Mouse (Mus musculus): ENCODE measurements around the gene Mrm2.

Mrm2 gene

DNA sequence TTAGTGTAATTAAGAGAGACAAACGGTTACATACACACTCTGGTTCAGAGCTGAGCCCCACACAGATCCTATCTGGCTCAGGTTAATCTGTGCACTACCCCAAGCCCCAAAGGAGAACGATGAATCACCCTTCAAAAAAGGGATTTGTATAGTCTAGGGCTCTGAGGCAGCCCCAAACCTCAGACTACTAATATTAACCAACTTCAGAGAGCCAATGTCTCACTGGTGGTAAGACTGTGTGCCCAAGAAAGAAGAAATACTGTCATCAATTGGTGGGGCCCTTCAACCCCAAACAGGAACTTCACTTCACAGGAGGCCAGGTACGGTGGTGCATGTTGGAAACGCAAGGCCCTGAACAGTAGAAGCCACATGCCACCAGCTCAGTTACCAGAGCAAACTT is 13.5 kb upstream of the Mrm2 start:
- no peak for DNase-seq (ENCODE audit: low spot score)

DNA sequence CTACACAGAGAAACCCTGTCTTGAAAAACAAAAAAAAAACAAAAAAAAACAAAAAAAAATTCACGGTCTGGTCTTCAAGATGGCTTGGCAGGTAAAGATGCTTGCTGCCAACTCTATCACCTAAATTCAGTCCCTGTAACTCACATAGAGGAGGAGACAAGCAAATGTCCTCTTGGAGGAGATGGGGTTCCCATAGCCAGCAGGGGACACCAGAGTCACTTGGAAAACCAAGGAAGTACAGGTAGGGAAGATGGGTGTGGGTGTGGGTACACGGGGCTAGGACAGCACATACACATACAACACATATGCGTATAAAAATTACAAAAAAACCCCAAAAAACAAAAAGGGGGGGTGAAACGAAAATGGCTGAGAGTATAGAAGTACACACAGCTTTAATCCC is 11.2 kb upstream of the Mrm2 start:
- DNase-seq (ENCODE audit: low spot score) = no peak

- DNase-seq (ENCODE audit: low spot score) = no peak
These were observed 8.1 kb upstream of the Mrm2 start for GRCm38 (mm10) chr5:140339836-140340235.

DNA sequence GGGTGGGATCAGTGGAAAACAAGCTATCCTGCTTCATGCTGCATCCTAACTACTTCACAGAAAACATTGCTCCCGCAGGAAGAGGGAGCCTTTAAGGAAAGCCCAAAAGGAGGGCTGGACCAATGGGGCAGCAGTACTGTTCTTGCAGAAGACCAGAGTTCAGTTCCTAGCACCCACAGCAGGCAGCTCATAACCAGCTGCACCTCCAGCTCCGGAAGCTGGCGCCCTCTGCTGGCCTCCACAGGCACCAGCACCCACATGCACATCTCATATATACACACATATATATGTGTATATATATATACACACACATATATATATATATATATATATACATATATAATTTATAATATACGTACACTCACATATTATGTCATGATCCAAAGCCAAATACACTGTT is 7.1 kb upstream of the Mrm2 start:
- DNase-seq (ENCODE audit: low spot score) = no peak

- DNase-seq (ENCODE audit: low spot score) = peak; percentile 61
These were observed 5.0 kb upstream of the Mrm2 start for GRCm38 (mm10) chr5:140336680-140337079.

DNA sequence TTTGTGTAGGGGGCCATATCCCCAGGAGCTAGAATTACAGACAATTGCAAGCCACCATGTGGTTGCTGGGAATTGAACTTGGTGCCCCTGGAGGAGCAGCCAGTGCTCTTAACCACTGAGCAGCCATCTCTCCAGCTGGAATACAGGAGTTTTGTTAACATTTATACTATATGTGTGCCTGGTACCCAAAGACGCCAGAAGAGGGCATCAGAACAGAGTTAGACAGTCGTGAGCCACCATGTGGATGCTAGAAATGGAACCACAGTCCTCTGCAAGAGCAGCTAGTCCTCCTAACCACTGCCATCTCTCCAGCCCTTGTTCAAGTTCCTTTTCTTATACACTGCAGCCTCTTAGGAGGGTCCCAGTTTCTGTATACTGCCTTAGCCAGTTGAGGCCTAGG is 1.9 kb upstream of the Mrm2 start:
- no peak for DNase-seq (ENCODE audit: low spot score)

GRCm38 (mm10) chr5:140332519-140332918 is 821 bp upstream of the Mrm2 start:
- no peak for DNase-seq (ENCODE audit: low spot score)

DNA sequence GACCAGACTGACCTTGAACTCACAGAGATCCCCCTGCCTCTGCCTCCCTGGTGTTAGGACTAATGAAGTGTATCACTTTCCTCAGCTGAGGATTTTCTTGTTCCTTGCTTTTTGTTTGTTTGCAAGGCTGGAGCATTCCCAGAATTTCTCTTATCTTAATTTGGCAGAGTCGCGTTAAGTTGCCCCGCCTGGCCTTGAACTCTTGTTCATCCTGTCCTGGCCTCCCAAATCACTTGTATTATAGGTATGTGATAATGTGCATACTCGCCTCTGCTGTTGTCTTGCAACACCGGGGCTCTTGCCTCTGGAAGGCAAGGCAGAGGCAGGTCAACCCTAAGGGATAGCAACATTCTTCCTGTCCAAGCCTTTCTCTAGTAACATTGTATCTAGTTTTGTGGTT is 7.6 kb downstream of the Mrm2 start:
- no peak for DNase-seq (ENCODE audit: low spot score)

GRCm38 (mm10) chr5:140321756-140322575 is 9.7 kb downstream of the Mrm2 start:
- no peak for DNase-seq (ENCODE audit: low spot score)

DNA sequence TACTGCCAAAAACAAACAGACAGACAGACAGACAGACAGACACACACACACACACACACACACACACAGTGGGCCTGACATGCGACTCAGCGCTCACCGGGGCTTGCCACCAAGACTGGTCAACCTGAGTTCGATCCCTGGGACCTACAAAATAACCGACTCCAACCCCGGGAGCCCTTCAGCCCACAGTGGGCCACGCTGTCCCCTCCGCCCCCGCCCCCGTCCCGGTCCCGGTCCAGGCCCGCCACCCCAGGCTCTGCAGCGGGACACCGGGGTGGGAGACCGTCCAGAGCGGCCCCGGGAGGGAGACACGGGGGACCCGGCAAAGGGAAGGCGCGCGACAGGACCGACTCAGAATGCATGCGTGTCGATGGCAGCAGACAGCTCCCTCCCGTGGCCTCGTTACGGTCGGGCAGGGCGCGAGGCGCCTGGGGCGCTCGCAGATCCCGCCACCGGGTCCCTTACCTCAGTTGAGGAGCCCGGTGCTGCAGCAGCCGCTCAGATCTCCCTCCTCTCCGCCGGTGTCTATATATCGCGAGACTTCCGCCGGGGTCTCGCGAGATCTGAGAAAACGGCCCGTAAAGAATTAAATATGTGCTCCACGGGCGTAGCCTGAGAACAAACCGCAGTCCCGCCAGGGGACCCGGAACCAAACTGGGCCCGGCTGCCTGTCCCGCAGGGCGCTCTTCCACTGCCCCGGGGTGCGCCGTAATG is 10.5 kb downstream of the Mrm2 start, which contains the start of the genes Mad1l1 and Nudt1:
Gene Mad1l1, minus strand, starts transcription at position 511 of the 714 bp plus-strand sequence.
Gene Nudt1, plus strand, starts transcription at position 615 of the 714 bp plus-strand sequence.
- DNase-seq (ENCODE audit: low spot score) = peak; percentile 91

DNA sequence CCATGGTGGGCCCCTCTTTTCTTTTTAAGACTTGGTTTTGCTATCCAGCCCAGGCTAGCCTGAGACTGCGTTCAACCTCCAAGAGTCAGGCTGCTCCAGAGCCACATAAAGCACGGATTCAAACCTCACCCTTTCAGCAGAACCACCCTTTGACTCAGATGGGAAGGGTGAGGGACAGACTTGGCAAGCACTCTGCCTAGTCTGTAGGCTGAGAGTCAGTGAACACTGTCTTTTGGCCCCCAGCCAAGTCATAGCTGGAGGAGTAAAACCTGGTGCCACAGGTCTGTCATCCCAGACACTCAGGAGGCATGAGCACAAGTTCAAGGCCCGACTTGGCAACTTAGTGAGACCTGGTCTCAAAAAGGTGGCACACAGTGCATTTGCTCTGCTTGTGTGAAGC is 15.0 kb downstream of the Mrm2 start:
- DNase-seq (ENCODE audit: low spot score) = peak; percentile 64

GRCm38 (mm10) chr5:140307602-140308001 is 24.1 kb downstream of the Mrm2 start:
- DNase-seq (ENCODE audit: low spot score) = no peak

- DNase-seq (ENCODE audit: low spot score) = no peak
These were observed 25.7 kb downstream of the Mrm2 start for GRCm38 (mm10) chr5:140306016-140306415.

DNA sequence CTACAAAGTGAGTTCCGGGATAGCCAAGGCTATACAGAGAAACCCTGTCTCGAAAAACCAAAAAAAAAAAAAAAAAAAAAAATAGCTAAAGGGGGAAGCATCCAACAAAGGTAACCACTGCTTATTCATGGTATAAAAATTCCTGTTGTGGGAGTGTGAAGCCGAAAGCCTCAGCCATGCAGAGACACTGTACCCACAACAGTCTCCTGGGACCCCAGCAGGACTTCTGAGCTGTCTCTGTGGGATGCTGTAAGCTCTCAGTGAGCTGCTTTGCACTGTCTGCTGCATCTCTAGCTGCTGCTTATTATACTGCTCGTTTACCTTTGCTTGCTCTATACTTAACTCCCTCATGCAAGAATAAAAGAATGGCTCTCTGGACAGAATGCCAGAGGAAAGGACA is 33.4 kb downstream of the Mrm2 start:
- DNase-seq (ENCODE audit: low spot score) = no peak

DNA sequence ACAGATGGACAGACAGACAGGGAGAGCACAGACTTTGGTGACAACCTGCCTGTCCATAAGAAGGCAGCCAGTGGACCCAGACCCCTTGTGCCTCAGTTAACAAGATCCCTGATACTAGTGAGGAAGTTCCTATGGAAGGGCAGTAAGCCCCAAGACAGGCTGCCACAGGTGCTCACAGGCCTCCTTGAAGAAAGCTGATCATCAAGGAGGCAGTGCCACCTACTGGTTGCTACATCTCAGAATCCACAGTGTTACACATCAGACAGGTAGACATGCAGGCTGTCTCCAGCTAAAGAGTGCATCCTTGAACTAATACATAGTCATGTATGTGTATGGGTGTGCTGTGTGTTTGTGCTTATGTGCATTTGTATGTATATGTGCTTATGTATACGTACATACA is 39.5 kb downstream of the Mrm2 start:
- DNase-seq (ENCODE audit: low spot score) = peak; percentile 58

- DNase-seq (ENCODE audit: low spot score) = no peak
These were observed 42.5 kb downstream of the Mrm2 start for GRCm38 (mm10) chr5:140289161-140289560.

- no peak for DNase-seq (ENCODE audit: low spot score)
These were observed 43.4 kb downstream of the Mrm2 start for GRCm38 (mm10) chr5:140288287-140288686.

DNA sequence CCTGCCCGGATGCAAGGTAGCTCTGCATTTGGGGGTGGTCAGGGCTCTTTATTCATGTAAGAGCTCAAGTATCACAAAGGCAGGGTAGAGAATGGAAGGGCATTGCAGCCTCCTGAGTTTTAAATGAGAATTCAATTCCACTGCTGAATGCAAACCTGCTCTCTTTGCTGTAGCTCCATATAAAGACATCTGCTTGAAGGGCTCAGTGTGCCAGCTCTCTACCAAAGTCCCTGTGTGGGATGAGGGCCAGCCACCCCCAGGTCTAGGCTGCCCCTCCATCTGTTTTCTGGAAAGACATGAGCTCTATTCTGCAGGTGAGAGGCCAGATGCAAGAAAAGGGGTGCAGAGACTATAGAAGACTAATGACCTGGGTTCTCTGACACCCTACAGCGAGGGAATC is 46.9 kb downstream of the Mrm2 start:
- DNase-seq (ENCODE audit: low spot score) = no peak

- DNase-seq (ENCODE audit: low spot score) = no peak
These were observed 47.7 kb downstream of the Mrm2 start for GRCm38 (mm10) chr5:140284011-140284410.

DNA sequence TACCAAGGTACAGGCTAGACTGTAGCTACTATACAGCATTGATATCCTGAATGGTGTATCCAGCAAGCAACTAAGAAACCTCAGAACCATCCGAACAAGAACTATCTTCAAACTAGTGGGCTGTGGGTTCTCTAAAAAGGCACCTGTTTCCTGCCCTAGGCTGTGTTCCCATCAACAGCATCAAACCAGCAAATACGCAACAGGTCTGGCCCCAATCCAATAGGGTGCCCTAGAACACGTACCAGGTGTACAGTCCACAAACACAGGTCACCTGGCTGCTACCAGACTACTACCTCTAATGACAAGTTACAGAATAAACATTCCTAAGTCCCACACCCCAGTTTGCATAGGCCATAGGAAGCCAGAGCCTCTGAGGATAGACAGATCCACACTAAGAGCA is 48.8 kb downstream of the Mrm2 start:
- no peak for DNase-seq (ENCODE audit: low spot score)

- peak; percentile 52 for DNase-seq (ENCODE audit: low spot score)
These were observed 49.3 kb downstream of the Mrm2 start for GRCm38 (mm10) chr5:140282376-140282775.

DNA sequence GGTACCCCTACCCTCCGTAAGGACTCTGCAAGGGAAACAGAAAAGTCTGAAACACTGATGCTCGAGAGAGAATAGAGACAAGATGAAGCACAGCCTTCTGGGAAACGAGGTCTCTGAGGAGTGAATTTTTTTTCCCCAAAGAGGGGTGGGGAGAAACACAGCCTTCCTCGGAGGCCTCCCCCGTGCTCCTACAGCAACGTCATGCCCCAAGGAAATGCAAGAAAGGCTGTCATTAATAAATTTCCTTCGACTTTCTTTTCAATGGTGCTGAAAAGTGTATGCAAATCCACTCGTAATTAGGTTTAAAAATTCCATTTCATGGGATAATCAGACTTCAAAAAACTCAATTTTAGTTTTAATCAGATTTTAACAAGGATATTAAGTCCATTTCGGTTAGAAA is 51.5 kb downstream of the Mrm2 start:
- DNase-seq (ENCODE audit: low spot score) = no peak

Data from testis, postnatal 10 days (tissue).